Mouse (Mus musculus) heart, postnatal 10 days (tissue): ENCODE measurements around the gene Inpp5a. TPM values are rescaled to one million over a fixed set of nuclear protein-coding genes. Genes with fewer than 3 reads are reported as not detected.

Experiments
- DNase-seq, 2 experiments: peaks; one replicate each; pipeline ENCODE4 v3.0.0; 2021
- intact Hi-C: fragments of 180-260 bp; cut with DNase I; formaldehyde crosslinking; loops from one replicate; pipeline ENCODE4 v1.15.1; 2025
- total RNA-seq, 2 experiments: library from RNA; stranded (reverse); gene quantifications; 2 replicates each; pipeline ENCODE4 v1.2.3; 2021

Gene Inpp5a
- total RNA-seq, 2 experiments from 2014 or later = 185 to 197 TPM

GRCm38 (mm10) chr7:139368722-139369380 lies 20.1 kb upstream of the Inpp5a start:
- DNase-seq = peak; percentile 91 to 92
- intact Hi-C loops = loop anchor here (1.0 to 5.0 kb wide), 2 partner anchors 19 to 122 kb away; partner anchors contain the start of gene Pwwp2b

- peak; percentile 23 to 36 for DNase-seq
- intact Hi-C loops = loop anchor here (5.0 kb wide), 1 partner anchor 122 kb away; the partner anchor contains the start of gene Pwwp2b
These were observed 19.3 kb upstream of the Inpp5a start for GRCm38 (mm10) chr7:139369501-139370088.

GRCm38 (mm10) chr7:139371389-139371788 lies 17.5 kb upstream of the Inpp5a start:
- intact Hi-C loops = no loop called here
- no peak for DNase-seq

GRCm38 (mm10) chr7:139377381-139377780 lies 11.5 kb upstream of the Inpp5a start:
- intact Hi-C loops = no loop called here

GRCm38 (mm10) chr7:139378355-139378754 lies 10.6 kb upstream of the Inpp5a start:
- intact Hi-C loops = no loop called here
- no peak for DNase-seq

More at GRCm38 (mm10) chr7:139377381-139377780, 11.5 kb upstream of the Inpp5a start:
- DNase-seq = no peak

GRCm38 (mm10) chr7:139379745-139380144 lies 9.2 kb upstream of the Inpp5a start:
- intact Hi-C loops = no loop called here

GRCm38 (mm10) chr7:139380225-139380624 lies 8.7 kb upstream of the Inpp5a start:
- DNase-seq = no peak
- intact Hi-C loops = no loop called here

More at GRCm38 (mm10) chr7:139379745-139380144, 9.2 kb upstream of the Inpp5a start:
- no peak for DNase-seq

GRCm38 (mm10) chr7:139381877-139382276 lies 7.0 kb upstream of the Inpp5a start:
- intact Hi-C loops = no loop called here
- DNase-seq = no peak

GRCm38 (mm10) chr7:139382796-139383195 lies 6.1 kb upstream of the Inpp5a start:
- intact Hi-C loops = no loop called here
- no peak for DNase-seq

GRCm38 (mm10) chr7:139384500-139384899 lies 4.4 kb upstream of the Inpp5a start:
- intact Hi-C loops = no loop called here

GRCm38 (mm10) chr7:139384916-139385530 lies 3.9 kb upstream of the Inpp5a start:
- DNase-seq = no peak
- intact Hi-C loops = loop anchor here (5.0 kb wide), 1 partner anchor 153 kb away; no protein-coding TSS in a partner anchor

More at GRCm38 (mm10) chr7:139384500-139384899, 4.4 kb upstream of the Inpp5a start:
- DNase-seq = no peak

GRCm38 (mm10) chr7:139386933-139387690 lies 1.8 kb upstream of the Inpp5a start:
- no peak for DNase-seq
- intact Hi-C loops = loop anchor here (5.0 kb wide), 1 partner anchor 155 kb away; no protein-coding TSS in a partner anchor

GRCm38 (mm10) chr7:139387921-139388669 lies 814 bp upstream of the Inpp5a start:
- DNase-seq = no peak
- intact Hi-C loops = loop anchor here (1.0 to 5.0 kb wide), 2 partner anchors 20 to 156 kb away; no protein-coding TSS in a partner anchor

GRCm38 (mm10) chr7:139389213-139389761 lies 378 bp downstream of the Inpp5a start:
- DNase-seq = peak; percentile 60 to 63
- intact Hi-C loops = loop anchor here (1.0 to 5.0 kb wide), 2 partner anchors 86 to 157 kb away; no protein-coding TSS in a partner anchor

GRCm38 (mm10) chr7:139390380-139390779 lies 1.5 kb downstream of the Inpp5a start:
- DNase-seq = peak; percentile 49 to 61
- intact Hi-C loops = loop anchor here (1.0 to 2.0 kb wide), 2 partner anchors 78 to 83 kb away; no protein-coding TSS in a partner anchor

- intact Hi-C loops = loop anchor here (1.0 to 2.0 kb wide), 2 partner anchors 78 to 82 kb away; no protein-coding TSS in a partner anchor
- no peak for DNase-seq
These were observed 2.0 kb downstream of the Inpp5a start for GRCm38 (mm10) chr7:139390926-139391325.

GRCm38 (mm10) chr7:139391691-139392090 lies 2.8 kb downstream of the Inpp5a start:
- intact Hi-C loops = loop anchor here (2.0 kb wide), 1 partner anchor 77 kb away; no protein-coding TSS in a partner anchor
- DNase-seq = no peak

- DNase-seq = no peak
- intact Hi-C loops = no loop called here
These were observed 3.2 kb downstream of the Inpp5a start for GRCm38 (mm10) chr7:139392106-139392505.

GRCm38 (mm10) chr7:139392691-139393235 lies 3.9 kb downstream of the Inpp5a start:
- peak; percentile 42 to 47 for DNase-seq
- intact Hi-C loops = no loop called here
